In genomic region chr14:111676851-111677291, GRCm38 (mm10) we compare ENCODE assay signal across 7 mouse cellular contexts. TPM values are rescaled to one million over a fixed set of nuclear protein-coding genes. Genes with fewer than 3 reads are reported as not detected.
DNase-seq lines count a peak whose midpoint lies in the region; ATAC-seq and TF ChIP-seq lines count a peak whose summit lies in the region.

No protein-coding gene starts in this region.

- 0% methylated on average over 18 of the region's 18 CpGs for WGBS in forebrain, embryonic 10.5 days
- WGBS in midbrain, postnatal 0 days = under 1% methylated on average over 18 of the region's 18 CpGs

- TF ChIP-seq CTCF in E14TG2a.4 (conservative IDR thresholded peaks at IDR 0.05; ENCODE audit: low read length) = no peak
- no peak for TF ChIP-seq CTCF in midbrain, postnatal 0 days (IDR thresholded peaks at IDR 0.05)

- peaks cover 60% of the 10 kb centered on the region for H3K27me3 ChIP-seq in E14TG2a.4 (ENCODE audit: insufficient read depth, low read length)
- peaks cover 51% of the 10 kb centered on the region for H3K27me3 ChIP-seq in forebrain, embryonic 10.5 days (ENCODE audit: poor library complexity, severe bottlenecking)
- H3K27me3 ChIP-seq in midbrain, postnatal 0 days (ENCODE audit: insufficient read depth, low read length) = no peaks in the 10 kb centered on the region

- H3K36me3 ChIP-seq in E14TG2a.4 (ENCODE audit: insufficient read depth, low read length) = no peaks in the 10 kb centered on the region
- peaks cover 15% of the 10 kb centered on the region for H3K36me3 ChIP-seq in forebrain, embryonic 10.5 days (replicated peaks)
- peaks cover 4% of the 10 kb centered on the region; the same call in 1 of the 2 replicates for H3K36me3 ChIP-seq in midbrain, postnatal 0 days (ENCODE audit: insufficient read depth, low read length)

- ATAC-seq in midbrain, postnatal 0 days (ENCODE audit: low FRiP score) = no peak

- DNase-seq in Muller cell, postnatal 12 days (ENCODE audit: inconsistent ontology term) = peak; percentile 14
- DNase-seq in forebrain, embryonic 10.5 days (ENCODE audit: extremely low spot score, low spot score) = peak; percentile 47
- DNase-seq in layer of hippocampus, postnatal 14 days (ENCODE audit: low spot score in 2 of 2) = peak; percentile 54 to 61
- DNase-seq in midbrain, postnatal 0 days (ENCODE audit: low spot score) = peak; percentile 65
- no peak for DNase-seq in thymus, postnatal 36 days
- no peak for DNase-seq in thymus, postnatal 4 days

- H3K4me3 ChIP-seq in E14TG2a.4 (replicated peaks; ENCODE audit: low read length) = peak overlapping the region; percentile 84
- peak overlapping the region; percentile 78 for H3K4me3 ChIP-seq in forebrain, embryonic 10.5 days
- H3K4me3 ChIP-seq in midbrain, postnatal 0 days (ENCODE audit: low read depth, low read length) = peak overlapping the region; percentile 92

- no peaks in the 10 kb centered on the region for H3K9me3 ChIP-seq in E14TG2a.4 (ENCODE audit: low read length)
- H3K9me3 ChIP-seq in forebrain, embryonic 10.5 days = no peaks in the 10 kb centered on the region
- H3K9me3 ChIP-seq in midbrain, postnatal 0 days (ENCODE audit: low read length) = no peaks in the 10 kb centered on the region

- peaks cover 38% of the 10 kb centered on the region for H3K4me1 ChIP-seq in E14TG2a.4 (replicated peaks; ENCODE audit: low read depth, low read length)
- peaks cover 31% of the 10 kb centered on the region for H3K4me1 ChIP-seq in forebrain, embryonic 10.5 days
- no peaks in the 10 kb centered on the region for H3K4me1 ChIP-seq in midbrain, postnatal 0 days (ENCODE audit: insufficient read depth, low read length)

- peak overlapping the region; percentile 96 for H3K27ac ChIP-seq in forebrain, embryonic 10.5 days
- peak overlapping the region; percentile 97 for H3K27ac ChIP-seq in midbrain, postnatal 0 days (ENCODE audit: low read depth, low read length)

- peak overlapping the region; percentile 94 for H3K9ac ChIP-seq in midbrain, postnatal 0 days (replicated peaks; ENCODE audit: low read length, poor library complexity, severe bottlenecking)

- peak overlapping the region; percentile 68 for H3K4me2 ChIP-seq in midbrain, postnatal 0 days (ENCODE audit: low read depth, low read length, poor library complexity, severe bottlenecking)

RNA-seq across cellular contexts. Expression of gene Slitrk5, which starts 2.0 kb away (rescaled TPM):
- 10.3 and 11.1 TPM in 2 replicates for polyA plus RNA-seq in forebrain, embryonic 10.5 days (2016; fragmentation: Nextera tagmentation; extraction: Ambion mirVana)
- 10 to 100 TPM; 87.5 to 88.5 TPM for total RNA-seq in layer of hippocampus, postnatal 14 days (2021)
- total RNA-seq in midbrain, postnatal 0 days (2014; rRNA removed) = 55.0 and 55.5 TPM in 2 replicates
- 30.4 and 31.0 TPM in 2 replicates for polyA plus RNA-seq in midbrain, postnatal 0 days (2015; fragmentation: Nextera tagmentation; extraction: Ambion mirVana)

Comparison
In these comparisons a context has a peak if more than half of its experiments do, and no peak if none do; other contexts are left out.
1. DNase-seq: peak in Muller cell, postnatal 12 days (single experiment), forebrain, embryonic 10.5 days (single experiment), layer of hippocampus, postnatal 14 days (2 of 2) and midbrain, postnatal 0 days (single experiment); none in thymus, postnatal 36 days (0 of 2) and thymus, postnatal 4 days (single experiment).
2. Peak in every context shown above with its lines, with median percentiles within 50 percentile points of each other: H3K4me3 ChIP-seq.